Mouse (Mus musculus): Measurements from ENCODE around the gene Ugt1a9. TPM values are rescaled to one million over a fixed set of nuclear protein-coding genes. Genes with fewer than 3 reads are reported as not detected.

Ugt1a9 gene
- polyA plus RNA-seq, 2 experiments, result 0.21 to 0.34 TPM

GRCm38 (mm10) chr1:88258881-88259642 is 188.5 kb downstream of the Ugt1a9 start:
- Histone ChIP-seq H3K27me3 (ENCODE audit: control insufficient read depth, insufficient read depth, low read length) (no peaks in the 10 kb centered on the region), H3K9me3 (ENCODE audit: control insufficient read depth, low read length) (no peaks in the 10 kb centered on the region), H3K4me3 (ENCODE audit: insufficient read depth in 1 of 2, low read depth in 2 of 2, low read length in 2 of 2) (no peak overlapping the region), H3K27ac (no peak overlapping the region), H3K4me2 (ENCODE audit: low read depth) (no peak overlapping the region), H3K4me1 (replicated peaks; ENCODE audit: control insufficient read depth in 2 of 2, insufficient read depth in 2 of 2, low read length in 1 of 2) (peaks cover 6 to 34% of the 10 kb centered on the region in 2 experiments; a peak in 3 of 4 replicates), H3K36me3 (replicated peaks; ENCODE audit: control insufficient read depth, insufficient read depth, low read depth) (peaks cover 30% of the 10 kb centered on the region), H3K9ac (replicated peaks) (no peak overlapping the region)
- ATAC-seq (ENCODE audit: insufficient read depth) (no peak), DNase-seq (ENCODE audit: low read depth in 3 of 3, low spot score in 3 of 3) (no peak)
- TF ChIP-seq EP300 (IDR thresholded peaks at IDR 0.05; ENCODE audit: low read depth) (no peak), CTCF (IDR thresholded peaks at IDR 0.05; ENCODE audit: low read depth) (no peak)
- 51% methylated on average over 8 of the region's 8 CpGs for WGBS (ENCODE audit: insufficient replicate concordance)

- H3K27me3 ChIP-seq (ENCODE audit: control insufficient read depth, insufficient read depth, low read length), result no peaks in the 10 kb centered on the region
- H3K4me1 ChIP-seq (replicated peaks; ENCODE audit: control insufficient read depth in 2 of 2, insufficient read depth in 2 of 2, low read length in 1 of 2), result peaks cover 6 to 34% of the 10 kb centered on the region in 2 experiments; a peak in 3 of 4 replicates
- WGBS (ENCODE audit: insufficient replicate concordance), result 67% methylated on average over 4 of the region's 4 CpGs
- peaks cover 35% of the 10 kb centered on the region for H3K36me3 ChIP-seq (replicated peaks; ENCODE audit: control insufficient read depth, insufficient read depth, low read depth)
- no peak for TF ChIP-seq CTCF (IDR thresholded peaks at IDR 0.05; ENCODE audit: low read depth)
- ATAC-seq (ENCODE audit: insufficient read depth) (peak; percentile 4), DNase-seq (ENCODE audit: low read depth in 3 of 3, low spot score in 3 of 3) (no peak)
- H3K9ac ChIP-seq (replicated peaks), result no peak overlapping the region
- no peak overlapping the region for H3K4me3 ChIP-seq (ENCODE audit: insufficient read depth in 1 of 2, low read depth in 2 of 2, low read length in 2 of 2)
- H3K4me2 ChIP-seq (ENCODE audit: low read depth), result no peak overlapping the region
- no peaks in the 10 kb centered on the region for H3K9me3 ChIP-seq (ENCODE audit: control insufficient read depth, low read length)
- H3K27ac ChIP-seq, result no peak overlapping the region
These were observed 189.0 kb downstream of the Ugt1a9 start for GRCm38 (mm10) chr1:88259643-88260024.

GRCm38 (mm10) chr1:88260114-88260513 is 189.5 kb downstream of the Ugt1a9 start:
- TF ChIP-seq CTCF (IDR thresholded peaks at IDR 0.05; ENCODE audit: low read depth), result no peak
- no peak for TF ChIP-seq EP300 (IDR thresholded peaks at IDR 0.05; ENCODE audit: low read depth)
- H3K4me2 ChIP-seq (ENCODE audit: low read depth), result no peak overlapping the region
- H3K27me3 ChIP-seq (ENCODE audit: control insufficient read depth, insufficient read depth, low read length), result no peaks in the 10 kb centered on the region
- DNase-seq (ENCODE audit: low read depth in 3 of 3, low spot score in 3 of 3) (peak in 2 of 3 experiments; percentile 27 to 50), ATAC-seq (ENCODE audit: insufficient read depth) (peak; percentile 48)
- peaks cover 6 to 34% of the 10 kb centered on the region in 2 experiments; a peak in 3 of 4 replicates for H3K4me1 ChIP-seq (replicated peaks; ENCODE audit: control insufficient read depth in 2 of 2, insufficient read depth in 2 of 2, low read length in 1 of 2)
- H3K27ac ChIP-seq, result no peak overlapping the region
- H3K36me3 ChIP-seq (replicated peaks; ENCODE audit: control insufficient read depth, insufficient read depth, low read depth), result peaks cover 40% of the 10 kb centered on the region
- 56% methylated on average over 6 of the region's 6 CpGs for WGBS (ENCODE audit: insufficient replicate concordance)
- H3K4me3 ChIP-seq (ENCODE audit: insufficient read depth in 1 of 2, low read depth in 2 of 2, low read length in 2 of 2), result no peak overlapping the region
- H3K9me3 ChIP-seq (ENCODE audit: control insufficient read depth, low read length), result no peaks in the 10 kb centered on the region
- H3K9ac ChIP-seq (replicated peaks), result no peak overlapping the region

- WGBS (ENCODE audit: insufficient replicate concordance), result 69% methylated on average over 10 of the region's 10 CpGs
- H3K4me2 ChIP-seq (ENCODE audit: low read depth), result no peak overlapping the region
- no peak overlapping the region for H3K27ac ChIP-seq
- TF ChIP-seq EP300 (IDR thresholded peaks at IDR 0.05; ENCODE audit: low read depth), result no peak
- TF ChIP-seq CTCF (IDR thresholded peaks at IDR 0.05; ENCODE audit: low read depth), result no peak
- H3K36me3 ChIP-seq (replicated peaks; ENCODE audit: control insufficient read depth, insufficient read depth, low read depth), result peaks cover 47% of the 10 kb centered on the region
- peaks cover 6 to 34% of the 10 kb centered on the region in 2 experiments; a peak in 3 of 4 replicates for H3K4me1 ChIP-seq (replicated peaks; ENCODE audit: control insufficient read depth in 2 of 2, insufficient read depth in 2 of 2, low read length in 1 of 2)
- H3K9me3 ChIP-seq (ENCODE audit: control insufficient read depth, low read length), result no peaks in the 10 kb centered on the region
- H3K9ac ChIP-seq (replicated peaks), result no peak overlapping the region
- no peak overlapping the region for H3K4me3 ChIP-seq (ENCODE audit: insufficient read depth in 1 of 2, low read depth in 2 of 2, low read length in 2 of 2)
- H3K27me3 ChIP-seq (ENCODE audit: control insufficient read depth, insufficient read depth, low read length), result no peaks in the 10 kb centered on the region
- no peak for ATAC-seq (ENCODE audit: insufficient read depth)
- DNase-seq (ENCODE audit: low read depth in 3 of 3, low spot score in 3 of 3), result no peak
These were observed 190.2 kb downstream of the Ugt1a9 start for GRCm38 (mm10) chr1:88260604-88261377.

GRCm38 (mm10) chr1:88261706-88262105 is 191.1 kb downstream of the Ugt1a9 start:
- H3K4me1 ChIP-seq (replicated peaks; ENCODE audit: control insufficient read depth in 2 of 2, insufficient read depth in 2 of 2, low read length in 1 of 2), result peaks cover 6 to 34% of the 10 kb centered on the region in 2 experiments; a peak in 3 of 4 replicates
- no peak for DNase-seq (ENCODE audit: low read depth in 3 of 3, low spot score in 3 of 3)

More at GRCm38 (mm10) chr1:88261706-88262105, 191.1 kb downstream of the Ugt1a9 start:
- Histone ChIP-seq H3K27me3 (ENCODE audit: control insufficient read depth, insufficient read depth, low read length) (no peaks in the 10 kb centered on the region), H3K4me3 (ENCODE audit: insufficient read depth in 1 of 2, low read depth in 2 of 2, low read length in 2 of 2) (no peak overlapping the region), H3K9ac (replicated peaks) (no peak overlapping the region), H3K36me3 (replicated peaks; ENCODE audit: control insufficient read depth, insufficient read depth, low read depth) (peaks cover 56% of the 10 kb centered on the region), H3K9me3 (ENCODE audit: control insufficient read depth, low read length) (no peaks in the 10 kb centered on the region), H3K4me2 (ENCODE audit: low read depth) (no peak overlapping the region), H3K27ac (no peak overlapping the region)
- no peak for TF ChIP-seq EP300 (IDR thresholded peaks at IDR 0.05; ENCODE audit: low read depth)
- TF ChIP-seq CTCF (IDR thresholded peaks at IDR 0.05; ENCODE audit: low read depth), result no peak
- peak; percentile 1 for ATAC-seq (ENCODE audit: insufficient read depth)
- 70% methylated on average over 7 of the region's 7 CpGs for WGBS (ENCODE audit: insufficient replicate concordance)

All from liver, embryonic 14.5 days (tissue).